Mouse (Mus musculus): Measurements from ENCODE around the gene Cdkn1a. TPM values are rescaled to one million over a fixed set of nuclear protein-coding genes. Genes with fewer than 3 reads are reported as not detected.
A peak's percentile ranks its signal among the peaks of the same experiment; 100 is the strongest.

The Cdkn1a gene
- polyA plus RNA-seq, 1 experiment = 171 TPM

- Histone ChIP-seq H3K27ac (ENCODE audit: insufficient read depth, low read length) (no peak overlapping the region), H3K9ac (ENCODE audit: low read depth, poor library complexity, severe bottlenecking) (no peak overlapping the region), H3K4me1 (ENCODE audit: control insufficient read depth, insufficient read depth, low read length) (no peaks in the 10 kb centered on the region), H3K4me3 (ENCODE audit: low read depth, low read length) (no peak overlapping the region), H3K36me3 (ENCODE audit: control insufficient read depth, insufficient read depth, low read length, poor library complexity, severe bottlenecking) (peaks cover 39% of the 10 kb centered on the region), H3K9me3 (replicated peaks; ENCODE audit: control insufficient read depth, insufficient read depth, low read length, poor library complexity, severe bottlenecking) (no peaks in the 10 kb centered on the region), H3K27me3 (ENCODE audit: control insufficient read depth, insufficient read depth, low read length, poor library complexity, severe bottlenecking) (no peaks in the 10 kb centered on the region)
- TF ChIP-seq CTCF (IDR thresholded peaks at IDR 0.05; ENCODE audit: low read depth, low read length) (no peak), EP300 (IDR thresholded peaks at IDR 0.05; ENCODE audit: insufficient read depth, low read depth, low read length) (no peak), POLR2A (IDR thresholded peaks at IDR 0.05; ENCODE audit: insufficient read depth, low read length) (no peak)
These were observed 44.8 kb upstream of the Cdkn1a start for GRCm38 (mm10) chr17:29045741-29046530.

DNA sequence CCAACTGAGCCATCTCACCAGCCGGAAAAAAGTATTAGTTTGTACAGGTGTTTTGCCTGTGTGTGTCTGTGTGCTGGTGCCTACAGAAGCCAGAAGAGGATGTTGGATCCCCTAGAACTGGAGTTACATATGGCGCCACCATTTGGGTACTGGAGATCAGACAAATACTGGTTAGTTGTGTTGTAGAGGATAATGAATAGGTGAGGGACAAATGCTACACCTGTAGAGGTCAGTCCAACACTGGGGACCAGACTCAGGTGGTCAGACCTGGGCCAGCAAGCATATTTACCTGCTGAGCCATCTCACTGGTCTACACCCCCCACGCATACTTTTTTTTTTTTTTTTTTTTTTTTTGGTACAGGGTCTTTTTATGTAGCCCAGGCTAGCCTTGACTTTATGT is 43.9 kb upstream of the Cdkn1a start:
- Histone ChIP-seq H3K9ac (ENCODE audit: low read depth, poor library complexity, severe bottlenecking) (no peak overlapping the region), H3K9me3 (replicated peaks; ENCODE audit: control insufficient read depth, insufficient read depth, low read length, poor library complexity, severe bottlenecking) (no peaks in the 10 kb centered on the region), H3K4me1 (ENCODE audit: control insufficient read depth, insufficient read depth, low read length) (no peaks in the 10 kb centered on the region), H3K27me3 (ENCODE audit: control insufficient read depth, insufficient read depth, low read length, poor library complexity, severe bottlenecking) (no peaks in the 10 kb centered on the region), H3K27ac (ENCODE audit: insufficient read depth, low read length) (no peak overlapping the region), H3K36me3 (ENCODE audit: control insufficient read depth, insufficient read depth, low read length, poor library complexity, severe bottlenecking) (peaks cover 34% of the 10 kb centered on the region), H3K4me3 (ENCODE audit: low read depth, low read length) (no peak overlapping the region)
- TF ChIP-seq CTCF (IDR thresholded peaks at IDR 0.05; ENCODE audit: low read depth, low read length) = peak; percentile 14
- no peak for TF ChIP-seq EP300 (IDR thresholded peaks at IDR 0.05; ENCODE audit: insufficient read depth, low read depth, low read length)

DNA sequence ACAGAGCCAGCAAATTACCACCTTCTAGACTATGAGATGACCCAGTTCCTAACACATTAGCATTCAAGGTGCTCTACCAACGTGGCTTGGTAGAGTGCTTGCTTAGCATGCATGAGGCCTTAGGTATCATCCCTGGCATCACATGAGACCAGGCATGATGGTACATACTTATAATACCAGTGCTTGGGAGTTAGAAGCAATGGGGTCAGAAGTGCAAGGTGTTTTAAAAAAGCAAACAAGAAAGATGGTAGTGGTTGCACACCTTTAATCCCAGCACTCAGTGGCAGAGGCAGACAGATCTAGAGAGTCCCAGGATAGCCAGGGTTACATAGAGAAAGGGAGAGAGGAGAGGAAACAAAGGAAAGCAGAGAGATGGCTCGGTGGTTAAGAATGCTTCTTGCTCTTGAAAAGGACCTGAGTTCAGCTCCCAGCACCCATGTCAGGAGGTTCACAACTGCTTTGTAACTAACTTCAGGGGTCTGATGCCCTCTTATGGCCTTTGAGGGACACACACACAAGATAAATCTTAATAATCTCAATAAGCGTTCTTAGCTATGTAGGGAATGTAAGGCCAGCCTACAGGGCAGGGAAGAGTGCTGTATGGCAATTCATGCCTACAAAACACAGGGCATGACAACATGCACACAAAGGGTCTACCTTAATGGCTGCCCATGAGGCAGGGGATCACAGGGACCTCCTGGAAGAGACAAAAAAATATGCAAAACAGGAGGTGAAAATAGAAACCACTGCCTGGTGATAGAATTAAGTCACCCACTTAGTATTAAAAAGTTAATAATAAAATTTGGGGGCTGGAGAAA is 42.9 kb upstream of the Cdkn1a start:
- no peak overlapping the region for H3K9ac ChIP-seq (ENCODE audit: low read depth, poor library complexity, severe bottlenecking)
- no peaks in the 10 kb centered on the region for H3K27me3 ChIP-seq (ENCODE audit: control insufficient read depth, insufficient read depth, low read length, poor library complexity, severe bottlenecking)
- H3K9me3 ChIP-seq (replicated peaks; ENCODE audit: control insufficient read depth, insufficient read depth, low read length, poor library complexity, severe bottlenecking) = no peaks in the 10 kb centered on the region
- no peak for TF ChIP-seq EP300 (IDR thresholded peaks at IDR 0.05; ENCODE audit: insufficient read depth, low read depth, low read length)
- TF ChIP-seq POLR2A (IDR thresholded peaks at IDR 0.05; ENCODE audit: insufficient read depth, low read length) = no peak
- TF ChIP-seq CTCF (IDR thresholded peaks at IDR 0.05; ENCODE audit: low read depth, low read length) = no peak
- H3K4me3 ChIP-seq (ENCODE audit: low read depth, low read length) = no peak overlapping the region
- peaks cover 25% of the 10 kb centered on the region for H3K36me3 ChIP-seq (ENCODE audit: control insufficient read depth, insufficient read depth, low read length, poor library complexity, severe bottlenecking)
- no peaks in the 10 kb centered on the region for H3K4me1 ChIP-seq (ENCODE audit: control insufficient read depth, insufficient read depth, low read length)
- no peak overlapping the region for H3K27ac ChIP-seq (ENCODE audit: insufficient read depth, low read length)

DNA sequence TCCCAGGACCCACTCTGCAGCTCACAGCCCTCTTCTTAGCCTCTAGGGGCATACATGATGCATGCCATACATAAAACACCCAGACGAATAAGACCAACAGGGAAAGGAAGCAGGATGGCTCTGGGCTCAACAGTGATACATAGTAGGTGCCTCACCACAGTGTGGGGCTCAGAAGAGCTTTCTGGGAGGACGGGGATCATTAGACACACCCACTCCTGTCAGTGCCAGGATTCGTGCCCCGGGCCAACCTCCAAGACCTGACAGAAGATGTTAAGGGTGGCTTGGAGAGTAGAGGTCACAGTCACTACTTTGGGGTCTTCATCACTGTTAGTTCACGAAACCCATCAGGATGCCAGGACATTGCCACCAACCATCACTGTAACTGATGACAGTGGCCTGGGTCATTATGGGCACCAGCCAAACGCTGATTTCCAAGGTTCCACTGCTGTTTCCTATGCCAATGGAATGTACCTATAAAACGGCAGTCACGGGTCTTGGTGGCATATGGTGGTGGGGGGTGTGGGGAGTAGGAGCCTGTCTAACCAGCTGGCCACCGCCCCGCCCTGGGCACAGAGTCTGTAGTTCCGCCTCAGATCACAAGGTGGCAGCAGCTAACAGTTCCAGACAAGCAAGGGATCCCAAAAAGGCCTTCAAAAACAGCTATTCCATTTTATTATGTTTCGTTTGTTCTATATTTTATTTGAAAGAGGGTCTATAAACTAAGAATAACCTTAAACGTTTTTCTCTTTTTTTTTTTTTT is 41.8 kb upstream of the Cdkn1a start:
- H3K27me3 ChIP-seq (ENCODE audit: control insufficient read depth, insufficient read depth, low read length, poor library complexity, severe bottlenecking) = no peaks in the 10 kb centered on the region
- H3K27ac ChIP-seq (ENCODE audit: insufficient read depth, low read length) = no peak overlapping the region
- peaks cover 2% of the 10 kb centered on the region for H3K4me1 ChIP-seq (ENCODE audit: control insufficient read depth, insufficient read depth, low read length)
- peak; percentile 72 for TF ChIP-seq CTCF (IDR thresholded peaks at IDR 0.05; ENCODE audit: low read depth, low read length)
- no peak for TF ChIP-seq POLR2A (IDR thresholded peaks at IDR 0.05; ENCODE audit: insufficient read depth, low read length)
- peaks cover 16% of the 10 kb centered on the region for H3K36me3 ChIP-seq (ENCODE audit: control insufficient read depth, insufficient read depth, low read length, poor library complexity, severe bottlenecking)
- H3K9ac ChIP-seq (ENCODE audit: low read depth, poor library complexity, severe bottlenecking) = no peak overlapping the region
- H3K9me3 ChIP-seq (replicated peaks; ENCODE audit: control insufficient read depth, insufficient read depth, low read length, poor library complexity, severe bottlenecking) = no peaks in the 10 kb centered on the region
- no peak overlapping the region for H3K4me3 ChIP-seq (ENCODE audit: low read depth, low read length)

GRCm38 (mm10) chr17:29049508-29049889 is 41.3 kb upstream of the Cdkn1a start:
- Histone ChIP-seq H3K9ac (ENCODE audit: low read depth, poor library complexity, severe bottlenecking) (no peak overlapping the region), H3K27ac (ENCODE audit: insufficient read depth, low read length) (no peak overlapping the region)

More at GRCm38 (mm10) chr17:29049508-29049889, 41.3 kb upstream of the Cdkn1a start:
- Histone ChIP-seq H3K27me3 (ENCODE audit: control insufficient read depth, insufficient read depth, low read length, poor library complexity, severe bottlenecking) (no peaks in the 10 kb centered on the region), H3K9me3 (replicated peaks; ENCODE audit: control insufficient read depth, insufficient read depth, low read length, poor library complexity, severe bottlenecking) (no peaks in the 10 kb centered on the region), H3K4me1 (ENCODE audit: control insufficient read depth, insufficient read depth, low read length) (peaks cover 2% of the 10 kb centered on the region), H3K36me3 (ENCODE audit: control insufficient read depth, insufficient read depth, low read length, poor library complexity, severe bottlenecking) (peaks cover 13% of the 10 kb centered on the region), H3K4me3 (ENCODE audit: low read depth, low read length) (no peak overlapping the region)
- TF ChIP-seq CTCF (IDR thresholded peaks at IDR 0.05; ENCODE audit: low read depth, low read length) (no peak), EP300 (IDR thresholded peaks at IDR 0.05; ENCODE audit: insufficient read depth, low read depth, low read length) (no peak), POLR2A (IDR thresholded peaks at IDR 0.05; ENCODE audit: insufficient read depth, low read length) (no peak)
